Mouse (Mus musculus) embryo, embryonic 10 days (tissue): ENCODE results near the gene Olfr464.

Experiments used
- DNase-seq: peaks from one replicate; pipeline ENCODE4 v3.0.0-alpha.2; 2015; ENCODE audit warnings: low spot score

The Olfr464 gene

GRCm38 (mm10) chr11:87920966-87921365 lies at the start of gene Olfr464:
Olfr464 (minus strand) TSS chr11:87920967.
- peak; percentile 88 for DNase-seq

- DNase-seq = peak; percentile 49
These were observed 47.8 kb upstream of the Olfr464 start for GRCm38 (mm10) chr11:87968356-87969122.

GRCm38 (mm10) chr11:87967692-87968289 lies 47.0 kb upstream of the Olfr464 start:
- DNase-seq = peak; percentile 94

GRCm38 (mm10) chr11:87966214-87966613 lies 45.4 kb upstream of the Olfr464 start:
- peak; percentile 64 for DNase-seq

- no peak for DNase-seq
These were observed 44.5 kb upstream of the Olfr464 start for GRCm38 (mm10) chr11:87965293-87965692.

- DNase-seq = peak; percentile 84
These were observed 36.3 kb upstream of the Olfr464 start for GRCm38 (mm10) chr11:87957066-87957465.

GRCm38 (mm10) chr11:87955144-87955543 lies 34.4 kb upstream of the Olfr464 start:
- DNase-seq = peak; percentile 68

GRCm38 (mm10) chr11:87949990-87950389 lies 29.2 kb upstream of the Olfr464 start:
- peak; percentile 60 for DNase-seq

GRCm38 (mm10) chr11:87935467-87935866 lies 14.7 kb upstream of the Olfr464 start:
- no peak for DNase-seq

GRCm38 (mm10) chr11:87933731-87934130 lies 13.0 kb upstream of the Olfr464 start:
- no peak for DNase-seq

GRCm38 (mm10) chr11:87930348-87930747 lies 9.6 kb upstream of the Olfr464 start:
- no peak for DNase-seq

GRCm38 (mm10) chr11:87920301-87920700 lies 466 bp downstream of the Olfr464 start:
- DNase-seq = no peak

- DNase-seq = no peak
These were observed 4.8 kb downstream of the Olfr464 start for GRCm38 (mm10) chr11:87916005-87916404.

- DNase-seq = no peak
These were observed 16.4 kb downstream of the Olfr464 start for GRCm38 (mm10) chr11:87904331-87904730.

GRCm38 (mm10) chr11:87897287-87897686 lies 23.5 kb downstream of the Olfr464 start, which contains the start of gene Olfr463:
Olfr463 (minus strand) TSS chr11:87897387.
- no peak for DNase-seq

GRCm38 (mm10) chr11:87892168-87892567 lies 28.6 kb downstream of the Olfr464 start, which contains the start of gene Olfr462:
Olfr462 (minus strand) TSS chr11:87892268.
- DNase-seq = no peak

- DNase-seq = no peak
These were observed 35.9 kb downstream of the Olfr464 start for GRCm38 (mm10) chr11:87884856-87885255.

- DNase-seq = peak; percentile 13
These were observed 37.3 kb downstream of the Olfr464 start for GRCm38 (mm10) chr11:87883493-87883892.

GRCm38 (mm10) chr11:87881714-87882113 lies 39.1 kb downstream of the Olfr464 start:
- no peak for DNase-seq

GRCm38 (mm10) chr11:87879826-87880225 lies 40.9 kb downstream of the Olfr464 start:
- no peak for DNase-seq

GRCm38 (mm10) chr11:87875436-87875835 lies 45.3 kb downstream of the Olfr464 start, which contains the start of gene Epx:
Epx (minus strand) TSS chr11:87875536.
- DNase-seq = no peak

- DNase-seq = no peak
These were observed 49.0 kb downstream of the Olfr464 start for GRCm38 (mm10) chr11:87871766-87872165.

- no peak for DNase-seq
These were observed 50.7 kb downstream of the Olfr464 start for GRCm38 (mm10) chr11:87870096-87870495.
